Mouse (Mus musculus) embryo, embryonic 9.5 days (tissue): ENCODE results near the gene Hsd17b6.
"Not testable (repeated sequence)": the region's sequence is repeated elsewhere in the genome, so short reads cannot be mapped to it uniquely, and the experiment has no call there.

Experiments
- DNase-seq: peaks from one replicate; pipeline ENCODE4 v3.0.0-alpha.2; 2017; ENCODE audit errors: extremely low spot score

Gene Hsd17b6

GRCm38 (mm10) chr10:128007446-128007845 is at the start of gene Hsd17b6:
TSS of gene Hsd17b6 (minus strand) at chr10:128007611.
- no peak for DNase-seq

GRCm38 (mm10) chr10:128053001-128053400 is 45.6 kb upstream of the Hsd17b6 start:
- DNase-seq: no peak

GRCm38 (mm10) chr10:128052136-128052535 is 44.7 kb upstream of the Hsd17b6 start:
- DNase-seq: not testable (repeated sequence)

- DNase-seq: no peak
Measured at GRCm38 (mm10) chr10:128051589-128051988, 44.2 kb upstream of the Hsd17b6 start.

GRCm38 (mm10) chr10:128050355-128050754 is 42.9 kb upstream of the Hsd17b6 start:
- no peak for DNase-seq

- no peak for DNase-seq
Measured at GRCm38 (mm10) chr10:128049741-128050140, 42.3 kb upstream of the Hsd17b6 start.

- DNase-seq: no peak
Measured at GRCm38 (mm10) chr10:128048157-128048556, 40.7 kb upstream of the Hsd17b6 start.

- DNase-seq: no peak
Measured at GRCm38 (mm10) chr10:128043041-128043835, 35.8 kb upstream of the Hsd17b6 start.

GRCm38 (mm10) chr10:128042466-128042865 is 35.1 kb upstream of the Hsd17b6 start:
- DNase-seq: no peak

- DNase-seq: no peak
Measured at GRCm38 (mm10) chr10:128041636-128042035, 34.2 kb upstream of the Hsd17b6 start.

- no peak for DNase-seq
Measured at GRCm38 (mm10) chr10:128040293-128040692, 32.9 kb upstream of the Hsd17b6 start.

GRCm38 (mm10) chr10:128039858-128040257 is 32.4 kb upstream of the Hsd17b6 start:
- DNase-seq: no peak

- no peak for DNase-seq
Measured at GRCm38 (mm10) chr10:128039167-128039566, 31.8 kb upstream of the Hsd17b6 start.

GRCm38 (mm10) chr10:128037921-128038320 is 30.5 kb upstream of the Hsd17b6 start:
- DNase-seq: no peak

GRCm38 (mm10) chr10:128036746-128037425 is 29.5 kb upstream of the Hsd17b6 start:
- DNase-seq: peak; percentile 31

- DNase-seq: no peak
Measured at GRCm38 (mm10) chr10:128030860-128031259, 23.4 kb upstream of the Hsd17b6 start.

- no peak for DNase-seq
Measured at GRCm38 (mm10) chr10:128029931-128030330, 22.5 kb upstream of the Hsd17b6 start.

- DNase-seq: no peak
Measured at GRCm38 (mm10) chr10:128023496-128023895, 16.1 kb upstream of the Hsd17b6 start.

- DNase-seq: no peak
Measured at GRCm38 (mm10) chr10:128022196-128022595, 14.8 kb upstream of the Hsd17b6 start.

GRCm38 (mm10) chr10:128015068-128015934 is 7.9 kb upstream of the Hsd17b6 start, which contains the start of gene Prim1:
TSS of gene Prim1 (plus strand) at chr10:128015168.
- peak; percentile 89 for DNase-seq

GRCm38 (mm10) chr10:128009735-128010134 is 2.3 kb upstream of the Hsd17b6 start:
- DNase-seq: no peak
